Comparison of ENCODE assay signal across 20 mouse cellular contexts in the genomic region with DNA sequence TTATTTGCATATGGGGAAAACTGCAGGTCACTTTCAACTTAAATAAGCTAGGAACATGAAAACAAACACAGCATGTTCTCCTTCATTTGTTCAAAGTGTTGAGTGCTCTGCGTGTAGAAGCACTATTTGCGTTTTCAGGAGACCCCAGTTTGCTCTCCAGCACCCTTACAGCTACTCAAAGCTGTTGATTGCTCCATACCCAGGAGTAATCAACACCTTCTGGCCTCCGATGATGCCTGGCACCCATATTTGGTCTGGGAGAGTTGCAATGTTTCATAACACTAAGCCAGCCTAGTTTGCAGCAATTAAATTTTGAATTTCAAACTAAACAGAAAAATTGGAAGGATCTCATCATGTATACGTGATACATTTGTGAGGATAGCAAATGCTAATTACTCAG.
"Had no signal": no experiment of that assay in that cellular context is flagged by ENCODE, and none has a peak within 500 bp of the region (broad histone marks: within the 10 kb centered on the region; RNA-seq: fewer than 3 reads in every experiment).

No protein-coding gene starts in this region.

- H3K4me3 ChIP-seq: kidney, embryonic 15.5 days; left cerebral cortex, adult 2 months; liver, embryonic 13.5 days; lung, embryonic 15.5 days; midbrain, embryonic 12.5 days; midbrain, embryonic 15.5 days; neural tube, embryonic 12.5 days; neural tube, embryonic 15.5 days; stomach, embryonic 15.5 days had no signal

- H3K9me3 ChIP-seq: kidney, embryonic 15.5 days; liver, embryonic 13.5 days; lung, embryonic 15.5 days; midbrain, embryonic 12.5 days; midbrain, embryonic 15.5 days; neural tube, embryonic 12.5 days; neural tube, embryonic 15.5 days; stomach, embryonic 15.5 days had no signal

- ATAC-seq: midbrain, embryonic 15.5 days had no signal

- DNase-seq: kidney, adult 11 months; kidney, adult 8-10 months; kidney, postnatal 10 days; kidney, postnatal 36 days; layer of hippocampus, postnatal 36 days; liver, embryonic 13.5 days; right cerebral cortex, adult 18-20 months; right cerebral cortex, postnatal 14 days; right cerebral cortex, postnatal 4 days; spleen, adult 18-20 months; thymus, postnatal 25 days had no signal

- H3K4me2 ChIP-seq: kidney, embryonic 15.5 days; liver, embryonic 13.5 days; lung, embryonic 15.5 days; midbrain, embryonic 12.5 days; midbrain, embryonic 15.5 days; neural tube, embryonic 12.5 days; neural tube, embryonic 15.5 days; stomach, embryonic 15.5 days had no signal

- H3K4me1 ChIP-seq: kidney, embryonic 15.5 days; liver, embryonic 13.5 days; lung, embryonic 15.5 days; midbrain, embryonic 12.5 days; midbrain, embryonic 15.5 days; neural tube, embryonic 12.5 days; neural tube, embryonic 15.5 days; stomach, embryonic 15.5 days had no signal

- H3K27me3 ChIP-seq: kidney, embryonic 15.5 days; liver, embryonic 13.5 days; lung, embryonic 15.5 days; midbrain, embryonic 12.5 days; midbrain, embryonic 15.5 days; neural tube, embryonic 12.5 days; neural tube, embryonic 15.5 days; stomach, embryonic 15.5 days had no signal

- H3K27ac ChIP-seq: kidney, embryonic 15.5 days; left cerebral cortex, adult 2 months; liver, embryonic 13.5 days; lung, embryonic 15.5 days; macrophage; midbrain, embryonic 12.5 days; midbrain, embryonic 15.5 days; neural tube, embryonic 12.5 days; neural tube, embryonic 15.5 days; stomach, embryonic 15.5 days had no signal

- H3K9ac ChIP-seq: kidney, embryonic 15.5 days; liver, embryonic 13.5 days; lung, embryonic 15.5 days; midbrain, embryonic 12.5 days; midbrain, embryonic 15.5 days; neural tube, embryonic 12.5 days; neural tube, embryonic 15.5 days; stomach, embryonic 15.5 days had no signal
